Mouse (Mus musculus): Measurements from ENCODE around the gene Arid5b. TPM values are rescaled to one million over a fixed set of nuclear protein-coding genes. Genes with fewer than 3 reads are reported as not detected.

The Arid5b gene
- polyA plus RNA-seq, 1 experiment from 2014 or later = 22.2 TPM

DNA sequence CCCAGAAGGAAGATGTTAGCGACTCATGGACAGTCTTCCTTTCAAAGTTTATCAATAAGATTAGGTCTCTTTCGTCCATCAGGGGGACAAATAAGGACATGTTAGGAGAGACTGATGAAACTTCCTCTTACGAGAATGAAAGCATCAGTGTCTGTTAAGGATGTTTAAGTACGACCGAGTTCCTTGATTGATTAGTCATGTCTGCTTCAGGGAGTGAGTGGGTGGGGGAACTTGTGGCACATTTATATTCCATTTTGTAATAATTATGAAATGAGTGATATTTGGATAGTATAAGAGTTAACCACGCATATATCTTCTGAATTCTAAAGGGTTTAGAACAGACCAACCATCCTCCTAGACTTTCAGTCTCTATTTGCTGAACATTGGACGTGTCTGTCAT is 22.5 kb upstream of the Arid5b start:
- Histone ChIP-seq H3K9me3 (ENCODE audit: control insufficient read depth, low read length) (no peaks in the 10 kb centered on the region), H3K4me1 (ENCODE audit: control insufficient read depth, insufficient read depth, low read length) (0 out of 2 replicates have a peak, but pooled peaks cover 4% of the 10 kb centered on the region), H3K4me3 (replicated peaks; ENCODE audit: low read depth, low read length) (no peak overlapping the region), H3K36me3 (ENCODE audit: control insufficient read depth, insufficient read depth, low read length) (no peaks in the 10 kb centered on the region), H3K27ac (replicated peaks; ENCODE audit: low read depth, low read length) (no peak overlapping the region), H3K27me3 (ENCODE audit: control insufficient read depth, insufficient read depth, low read length) (no peaks in the 10 kb centered on the region), H3K4me2 (ENCODE audit: low read length) (no peak overlapping the region), H3K9ac (replicated peaks; ENCODE audit: low read length) (no peak overlapping the region)
- WGBS = 93% methylated on average over 7 of the region's 7 CpGs
- ATAC-seq (ENCODE audit: low FRiP score, low TSS enrichment) (no peak), DNase-seq (no peak)

DNA sequence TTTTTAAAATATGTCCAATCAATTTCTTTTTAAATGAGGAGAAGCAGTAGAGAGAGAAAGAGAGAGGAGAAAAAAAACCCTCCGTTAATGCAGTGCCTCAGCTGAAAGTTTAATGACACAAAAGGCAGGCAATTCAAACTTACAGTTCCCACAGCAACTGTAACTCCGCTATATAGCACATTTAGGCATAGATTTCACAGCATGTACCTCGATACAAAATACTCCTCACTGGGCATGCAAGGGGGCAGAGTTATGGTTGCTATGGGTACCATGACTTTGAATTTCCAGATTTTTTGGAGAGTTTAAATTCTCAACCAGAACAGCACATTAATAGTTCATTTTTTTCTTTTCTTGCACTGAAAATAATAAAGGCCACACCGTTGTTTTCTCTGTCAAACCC is 10.9 kb upstream of the Arid5b start:
- H3K9ac ChIP-seq (replicated peaks; ENCODE audit: low read length) = no peak overlapping the region
- H3K27ac ChIP-seq (replicated peaks; ENCODE audit: low read depth, low read length) = no peak overlapping the region
- H3K27me3 ChIP-seq (ENCODE audit: control insufficient read depth, insufficient read depth, low read length) = no peaks in the 10 kb centered on the region
- ATAC-seq (ENCODE audit: low FRiP score, low TSS enrichment) (no peak), DNase-seq (no peak)
- H3K9me3 ChIP-seq (ENCODE audit: control insufficient read depth, low read length) = no peaks in the 10 kb centered on the region
- H3K4me3 ChIP-seq (replicated peaks; ENCODE audit: low read depth, low read length) = no peak overlapping the region
- 73% methylated on average over 4 of the region's 4 CpGs for WGBS
- no peaks in the 10 kb centered on the region for H3K36me3 ChIP-seq (ENCODE audit: control insufficient read depth, insufficient read depth, low read length)
- H3K4me1 ChIP-seq (ENCODE audit: control insufficient read depth, insufficient read depth, low read length) = no peaks in the 10 kb centered on the region
- H3K4me2 ChIP-seq (ENCODE audit: low read length) = no peak overlapping the region

- no peaks in the 10 kb centered on the region for H3K27me3 ChIP-seq (ENCODE audit: control insufficient read depth, insufficient read depth, low read length)
- no peaks in the 10 kb centered on the region for H3K9me3 ChIP-seq (ENCODE audit: control insufficient read depth, low read length)
- ATAC-seq (ENCODE audit: low FRiP score, low TSS enrichment) (peak; percentile 76), DNase-seq (peak; percentile 87)
- 2% methylated on average over 27 of the region's 27 CpGs for WGBS
- no peaks in the 10 kb centered on the region for H3K36me3 ChIP-seq (ENCODE audit: control insufficient read depth, insufficient read depth, low read length)
- peak overlapping the region; percentile 72 for H3K4me2 ChIP-seq (ENCODE audit: low read length)
- peak overlapping the region; percentile 38 for H3K9ac ChIP-seq (replicated peaks; ENCODE audit: low read length)
- peak overlapping the region; percentile 14; the same call in 1 of the 2 replicates for H3K27ac ChIP-seq (replicated peaks; ENCODE audit: low read depth, low read length)
- peak overlapping the region; percentile 30 for H3K4me3 ChIP-seq (replicated peaks; ENCODE audit: low read depth, low read length)
- H3K4me1 ChIP-seq (ENCODE audit: control insufficient read depth, insufficient read depth, low read length) = peaks cover 28% of the 10 kb centered on the region
Observed at GRCm38 (mm10) chr10:68282466-68283391, 4.2 kb upstream of the Arid5b start.

- Histone ChIP-seq H3K27me3 (ENCODE audit: control insufficient read depth, insufficient read depth, low read length) (no peaks in the 10 kb centered on the region), H3K4me3 (replicated peaks; ENCODE audit: low read depth, low read length) (no peak overlapping the region), H3K27ac (replicated peaks; ENCODE audit: low read depth, low read length) (peak overlapping the region; percentile 14; the same call in 1 of the 2 replicates), H3K9me3 (ENCODE audit: control insufficient read depth, low read length) (no peaks in the 10 kb centered on the region), H3K4me2 (ENCODE audit: low read length) (no peak overlapping the region), H3K36me3 (ENCODE audit: control insufficient read depth, insufficient read depth, low read length) (no peaks in the 10 kb centered on the region), H3K4me1 (ENCODE audit: control insufficient read depth, insufficient read depth, low read length) (peaks cover 28% of the 10 kb centered on the region), H3K9ac (replicated peaks; ENCODE audit: low read length) (no peak overlapping the region)
- ATAC-seq (ENCODE audit: low FRiP score, low TSS enrichment) (no peak), DNase-seq (peak; percentile 58)
- WGBS = 19% methylated on average over 3 of the region's 3 CpGs
Observed at GRCm38 (mm10) chr10:68281775-68282106, 3.2 kb upstream of the Arid5b start.

- no peaks in the 10 kb centered on the region for H3K9me3 ChIP-seq (ENCODE audit: control insufficient read depth, low read length)
- peak overlapping the region; percentile 65 for H3K27ac ChIP-seq (replicated peaks; ENCODE audit: low read depth, low read length)
- ATAC-seq (ENCODE audit: low FRiP score, low TSS enrichment) (no peak), DNase-seq (peak; percentile 72)
- 28% methylated on average over 6 of the region's 6 CpGs for WGBS
- no peaks in the 10 kb centered on the region for H3K27me3 ChIP-seq (ENCODE audit: control insufficient read depth, insufficient read depth, low read length)
- H3K4me1 ChIP-seq (ENCODE audit: control insufficient read depth, insufficient read depth, low read length) = peaks cover 28% of the 10 kb centered on the region
- H3K36me3 ChIP-seq (ENCODE audit: control insufficient read depth, insufficient read depth, low read length) = no peaks in the 10 kb centered on the region
- H3K4me2 ChIP-seq (ENCODE audit: low read length) = peak overlapping the region; percentile 70
- no peak overlapping the region for H3K4me3 ChIP-seq (replicated peaks; ENCODE audit: low read depth, low read length)
- H3K9ac ChIP-seq (replicated peaks; ENCODE audit: low read length) = no peak overlapping the region
Observed at GRCm38 (mm10) chr10:68281076-68281774, 2.7 kb upstream of the Arid5b start.

- peak overlapping the region; percentile 59 for H3K4me3 ChIP-seq (replicated peaks; ENCODE audit: low read depth, low read length)
- peak; percentile 83 for DNase-seq
- H3K4me1 ChIP-seq (ENCODE audit: control insufficient read depth, insufficient read depth, low read length) = peaks cover 31% of the 10 kb centered on the region
- ATAC-seq (ENCODE audit: low FRiP score, low TSS enrichment) = no peak; the same call in 1 of the 2 replicates
- H3K9me3 ChIP-seq (ENCODE audit: control insufficient read depth, low read length) = no peaks in the 10 kb centered on the region
- H3K27me3 ChIP-seq (ENCODE audit: control insufficient read depth, insufficient read depth, low read length) = no peaks in the 10 kb centered on the region
- H3K36me3 ChIP-seq (ENCODE audit: control insufficient read depth, insufficient read depth, low read length) = no peaks in the 10 kb centered on the region
- peak overlapping the region; percentile 76 for H3K27ac ChIP-seq (replicated peaks; ENCODE audit: low read depth, low read length)
- H3K4me2 ChIP-seq (ENCODE audit: low read length) = peak overlapping the region; percentile 70
- peak overlapping the region; percentile 63 for H3K9ac ChIP-seq (replicated peaks; ENCODE audit: low read length)
- under 1% methylated on average over 41 of the region's 41 CpGs for WGBS
Observed at GRCm38 (mm10) chr10:68279516-68280501, 1.3 kb upstream of the Arid5b start.

DNA sequence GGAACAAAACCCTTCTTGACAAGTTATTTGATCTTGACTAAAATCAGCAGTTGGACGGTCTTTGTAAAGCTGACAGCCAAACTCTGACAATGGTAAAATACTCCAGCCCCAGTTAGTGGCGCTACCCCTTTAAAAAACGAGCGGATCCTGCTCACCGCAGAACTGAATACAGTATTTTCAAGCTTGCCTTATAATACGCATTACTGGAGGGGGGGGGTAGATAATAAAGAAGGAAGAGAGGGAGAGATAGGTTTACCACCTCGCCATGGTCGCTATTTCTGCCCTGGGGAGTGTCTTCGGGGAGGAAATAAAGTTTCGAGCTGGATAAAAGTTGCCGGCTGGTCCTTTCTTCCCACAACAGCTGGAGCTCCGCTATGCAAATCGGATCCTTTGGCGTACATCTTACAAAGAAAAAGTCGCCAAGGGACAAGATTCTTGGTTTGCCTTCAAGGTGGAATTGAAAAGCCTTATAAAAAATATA is 829 bp downstream of the Arid5b start:
- H3K4me2 ChIP-seq (ENCODE audit: low read length) = peak overlapping the region; percentile 70
- peak; percentile 80 for DNase-seq
- ATAC-seq (ENCODE audit: low FRiP score, low TSS enrichment) = no peak
- no peaks in the 10 kb centered on the region for H3K9me3 ChIP-seq (ENCODE audit: control insufficient read depth, low read length)
- H3K36me3 ChIP-seq (ENCODE audit: control insufficient read depth, insufficient read depth, low read length) = no peaks in the 10 kb centered on the region
- H3K4me1 ChIP-seq (ENCODE audit: control insufficient read depth, insufficient read depth, low read length) = peaks cover 25% of the 10 kb centered on the region
- peak overlapping the region; percentile 63 for H3K9ac ChIP-seq (replicated peaks; ENCODE audit: low read length)
- H3K4me3 ChIP-seq (replicated peaks; ENCODE audit: low read depth, low read length) = peak overlapping the region; percentile 59
- under 1% methylated on average over 15 of the region's 15 CpGs for WGBS
- H3K27me3 ChIP-seq (ENCODE audit: control insufficient read depth, insufficient read depth, low read length) = no peaks in the 10 kb centered on the region
- peak overlapping the region; percentile 76 for H3K27ac ChIP-seq (replicated peaks; ENCODE audit: low read depth, low read length)

DNA sequence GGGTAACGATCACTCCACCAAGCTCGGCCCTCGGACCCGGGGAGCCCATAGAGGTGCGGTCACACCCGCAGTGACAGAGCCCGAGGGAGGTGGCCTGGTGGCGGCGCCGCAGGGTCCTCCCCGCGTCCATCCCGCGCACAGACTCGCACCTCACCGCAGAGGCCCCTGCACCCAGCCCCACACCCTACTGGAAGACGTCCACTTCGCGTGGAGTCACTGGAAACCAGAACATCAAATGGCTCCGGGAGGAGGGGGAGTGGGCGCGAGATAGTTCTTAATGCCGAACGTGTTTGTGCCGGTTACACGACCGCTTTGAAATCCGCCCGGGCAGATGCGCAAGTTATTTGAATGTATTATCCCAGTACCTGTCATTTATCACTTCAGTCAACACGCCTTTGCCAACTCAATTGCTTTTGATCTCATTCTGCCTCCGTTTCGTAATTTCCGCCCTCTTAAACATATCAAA is 1.5 kb downstream of the Arid5b start:
- no peaks in the 10 kb centered on the region for H3K36me3 ChIP-seq (ENCODE audit: control insufficient read depth, insufficient read depth, low read length)
- H3K27ac ChIP-seq (replicated peaks; ENCODE audit: low read depth, low read length) = peak overlapping the region; percentile 83
- H3K9ac ChIP-seq (replicated peaks; ENCODE audit: low read length) = peak overlapping the region; percentile 63
- DNase-seq (peak; percentile 79), ATAC-seq (ENCODE audit: low FRiP score, low TSS enrichment) (peak; percentile 55)
- H3K27me3 ChIP-seq (ENCODE audit: control insufficient read depth, insufficient read depth, low read length) = no peaks in the 10 kb centered on the region
- H3K4me2 ChIP-seq (ENCODE audit: low read length) = peak overlapping the region; percentile 70
- H3K4me3 ChIP-seq (replicated peaks; ENCODE audit: low read depth, low read length) = peak overlapping the region; percentile 59
- WGBS = under 1% methylated on average over 34 of the region's 34 CpGs
- H3K9me3 ChIP-seq (ENCODE audit: control insufficient read depth, low read length) = no peaks in the 10 kb centered on the region
- peaks cover 18% of the 10 kb centered on the region for H3K4me1 ChIP-seq (ENCODE audit: control insufficient read depth, insufficient read depth, low read length)
